Mouse (Mus musculus) mature B cell (primary cell): ENCODE results near the gene Chrna5.

Source experiments
- in situ Hi-C: fragments of 300-500 bp; cut with MboI; formaldehyde crosslinking; loops from 2 replicates; pipeline ENCODE4 v1.14.3; 2019

The Chrna5 gene

GRCm38 (mm10) chr9:55023902-55024583 is 43.4 kb downstream of the Chrna5 start:
- in situ Hi-C loops: no loop called here

- in situ Hi-C loops: no loop called here
These were observed 45.0 kb downstream of the Chrna5 start for GRCm38 (mm10) chr9:55025534-55026274.

- in situ Hi-C loops: no loop called here
These were observed 45.6 kb downstream of the Chrna5 start, which contains the start of gene Chrna3 for GRCm38 (mm10) chr9:55026275-55026663. Gene Chrna3, minus strand, starts transcription at chr9:55026562.

- in situ Hi-C loops: no loop called here
These were observed 50.9 kb downstream of the Chrna5 start for GRCm38 (mm10) chr9:55031435-55032167.

- in situ Hi-C loops: no loop called here
These were observed 58.3 kb downstream of the Chrna5 start for GRCm38 (mm10) chr9:55038948-55039347.

- in situ Hi-C loops: no loop called here
These were observed 59.3 kb downstream of the Chrna5 start for GRCm38 (mm10) chr9:55039983-55040382.

- in situ Hi-C loops: no loop called here
These were observed 60.7 kb downstream of the Chrna5 start for GRCm38 (mm10) chr9:55041389-55041788.

- in situ Hi-C loops: no loop called here
These were observed 63.0 kb downstream of the Chrna5 start for GRCm38 (mm10) chr9:55043688-55044087.

- in situ Hi-C loops: no loop called here
These were observed 64.3 kb downstream of the Chrna5 start for GRCm38 (mm10) chr9:55045001-55045400.

- in situ Hi-C loops: no loop called here
These were observed 66.1 kb downstream of the Chrna5 start for GRCm38 (mm10) chr9:55046764-55047163.

GRCm38 (mm10) chr9:55048211-55048880 is 67.7 kb downstream of the Chrna5 start, which contains the start of gene Chrnb4:
Gene Chrnb4, minus strand, starts transcription at chr9:55048779.
- in situ Hi-C loops: no loop called here

- in situ Hi-C loops: no loop called here
These were observed 74.8 kb downstream of the Chrna5 start for GRCm38 (mm10) chr9:55055386-55055930.
